In genomic region chr1:119265192-119265891, GRCm38 (mm10) we compare ENCODE assay signal across 15 mouse cellular contexts.
A peak's percentile ranks its signal among the peaks of the same experiment; 100 is the strongest.
DNase-seq lines count a peak whose midpoint lies in the region; ATAC-seq lines count a peak whose summit lies in the region.
"Had no signal": no experiment of that assay in that cellular context is flagged by ENCODE, and none has a peak within 500 bp of the region (broad histone marks: within the 10 kb centered on the region; RNA-seq: fewer than 3 reads in every experiment).

No protein-coding gene starts in this region.

- H3K9me3 ChIP-seq in forebrain, embryonic 12.5 days, result peaks cover 2% of the 10 kb centered on the region; the same call in 1 of the 2 replicates
- H3K9me3 ChIP-seq in forebrain, embryonic 16.5 days (ENCODE audit: control insufficient read depth, low read length), result peaks cover 4% of the 10 kb centered on the region; the same call in 1 of the 2 replicates
- H3K9me3 ChIP-seq in forebrain, embryonic 15.5 days, result 0 out of 2 replicates have a peak, but pooled peaks cover 2% of the 10 kb centered on the region
- H3K9me3 ChIP-seq in neural tube, embryonic 14.5 days (ENCODE audit: control insufficient read depth, low read length), result 0 out of 2 replicates have a peak, but pooled peaks cover 3% of the 10 kb centered on the region
- H3K9me3 ChIP-seq: liver, embryonic 13.5 days had no signal

- H3K27ac ChIP-seq in forebrain, embryonic 12.5 days, result no peak overlapping the region
- H3K27ac ChIP-seq in forebrain, embryonic 16.5 days (ENCODE audit: low read length), result no peak overlapping the region
- no peak overlapping the region for H3K27ac ChIP-seq in forebrain, embryonic 15.5 days (replicated peaks)
- no peak overlapping the region for H3K27ac ChIP-seq in neural tube, embryonic 14.5 days (ENCODE audit: low read depth, low read length)
- H3K27ac ChIP-seq: liver, embryonic 13.5 days had no signal

- H3K4me1 ChIP-seq in forebrain, embryonic 12.5 days, result peaks cover 9% of the 10 kb centered on the region
- H3K4me1 ChIP-seq in forebrain, embryonic 16.5 days (replicated peaks; ENCODE audit: control insufficient read depth, insufficient read depth, low read length), result peaks cover 3% of the 10 kb centered on the region; the same call in 1 of the 2 replicates
- H3K4me1 ChIP-seq in forebrain, embryonic 15.5 days, result peaks cover 5% of the 10 kb centered on the region; the same call in 1 of the 2 replicates
- H3K4me1 ChIP-seq in neural tube, embryonic 14.5 days (ENCODE audit: control insufficient read depth, insufficient read depth, low read length), result no peaks in the 10 kb centered on the region
- H3K4me1 ChIP-seq: liver, embryonic 13.5 days had no signal

- H3K4me3 ChIP-seq in forebrain, embryonic 12.5 days (replicated peaks), result no peak overlapping the region
- H3K4me3 ChIP-seq in forebrain, embryonic 16.5 days (replicated peaks; ENCODE audit: low read length), result no peak overlapping the region
- no peak overlapping the region for H3K4me3 ChIP-seq in forebrain, embryonic 15.5 days
- no peak overlapping the region for H3K4me3 ChIP-seq in neural tube, embryonic 14.5 days (ENCODE audit: low read depth, low read length)
- H3K4me3 ChIP-seq: liver, embryonic 13.5 days had no signal

- H3K36me3 ChIP-seq in forebrain, embryonic 12.5 days (replicated peaks), result no peaks in the 10 kb centered on the region
- H3K36me3 ChIP-seq in forebrain, embryonic 16.5 days (ENCODE audit: control insufficient read depth, insufficient read depth), result no peaks in the 10 kb centered on the region
- no peaks in the 10 kb centered on the region for H3K36me3 ChIP-seq in forebrain, embryonic 15.5 days
- no peaks in the 10 kb centered on the region for H3K36me3 ChIP-seq in neural tube, embryonic 14.5 days (ENCODE audit: control insufficient read depth, insufficient read depth, low read length)
- H3K36me3 ChIP-seq: liver, embryonic 13.5 days had no signal

- peak; percentile 39 for DNase-seq in mesoderm, embryonic 11.5 days (ENCODE audit: low read depth, low spot score)
- DNase-seq in layer of hippocampus, adult 11-12 months (ENCODE audit: low spot score), result no peak
- no peak for DNase-seq in natural killer cell, adult 2 months (ENCODE audit: low spot score in 2 of 2)
- no peak for DNase-seq in spleen, postnatal 36 days (ENCODE audit: low spot score in 2 of 2)
- DNase-seq: adrenal gland, adult 2 months; cerebellum, adult 2 months; gastrocnemius, postnatal 14 days; liver, embryonic 13.5 days; lung, postnatal 10 days; thymus, postnatal 25 days had no signal

- no peak overlapping the region for H3K4me2 ChIP-seq in forebrain, embryonic 12.5 days
- H3K4me2 ChIP-seq in forebrain, embryonic 16.5 days (ENCODE audit: low read length), result no peak overlapping the region
- no peak overlapping the region for H3K4me2 ChIP-seq in forebrain, embryonic 15.5 days (replicated peaks)
- H3K4me2 ChIP-seq in neural tube, embryonic 14.5 days (ENCODE audit: low read depth, low read length), result no peak overlapping the region
- H3K4me2 ChIP-seq: heart, embryonic 11.5 days; liver, embryonic 13.5 days had no signal

- H3K27me3 ChIP-seq in forebrain, embryonic 12.5 days, result 0 out of 2 replicates have a peak, but pooled peaks cover 5% of the 10 kb centered on the region
- H3K27me3 ChIP-seq in forebrain, embryonic 16.5 days (replicated peaks; ENCODE audit: control insufficient read depth, insufficient read depth, low read length), result no peaks in the 10 kb centered on the region
- H3K27me3 ChIP-seq in forebrain, embryonic 15.5 days, result no peaks in the 10 kb centered on the region
- no peaks in the 10 kb centered on the region for H3K27me3 ChIP-seq in neural tube, embryonic 14.5 days (ENCODE audit: control insufficient read depth, insufficient read depth, low read length)
- H3K27me3 ChIP-seq: liver, embryonic 13.5 days had no signal

- ATAC-seq in forebrain, embryonic 12.5 days (ENCODE audit: low FRiP score), result peak; percentile 70
- ATAC-seq in forebrain, embryonic 16.5 days, result no peak
- peak; percentile 41; the same call in 1 of the 2 replicates for ATAC-seq in forebrain, embryonic 15.5 days (replicated peaks)
- ATAC-seq in neural tube, embryonic 14.5 days (ENCODE audit: low read depth), result peak; percentile 49; the same call in 1 of the 2 replicates

- H3K9ac ChIP-seq in forebrain, embryonic 12.5 days, result no peak overlapping the region
- H3K9ac ChIP-seq in forebrain, embryonic 16.5 days (replicated peaks; ENCODE audit: low read depth, low read length), result no peak overlapping the region
- H3K9ac ChIP-seq in forebrain, embryonic 15.5 days (replicated peaks), result no peak overlapping the region
- no peak overlapping the region for H3K9ac ChIP-seq in neural tube, embryonic 14.5 days (replicated peaks; ENCODE audit: low read depth, low read length)
- H3K9ac ChIP-seq: liver, embryonic 13.5 days had no signal

- 61% methylated on average over 10 of the region's 10 CpGs for WGBS in forebrain, embryonic 12.5 days
- WGBS in forebrain, embryonic 16.5 days, result 61% methylated on average over 10 of the region's 10 CpGs
- 58% methylated on average over 10 of the region's 10 CpGs for WGBS in forebrain, embryonic 15.5 days
- WGBS in neural tube, embryonic 14.5 days, result 53% methylated on average over 10 of the region's 10 CpGs
